Mouse (Mus musculus): ENCODE results near the gene Phldb1. TPM values are rescaled to one million over a fixed set of nuclear protein-coding genes. Genes with fewer than 3 reads are reported as not detected.
"Not testable (repeated sequence)": the region's sequence is repeated elsewhere in the genome, so short reads cannot be mapped to it uniquely, and the experiment has no call there.

The Phldb1 gene
- polyA plus RNA-seq, 1 experiment from 2014 or later = 37.8 TPM

GRCm38 (mm10) chr9:44640646-44641357 is 94.2 kb downstream of the Phldb1 start:
- H3K27ac ChIP-seq = no peak overlapping the region
- peak; percentile 11 for DNase-seq (ENCODE audit: extremely low spot score, low spot score)
- H3K27me3 ChIP-seq (ENCODE audit: poor library complexity, severe bottlenecking) = no peaks in the 10 kb centered on the region
- H3K9me3 ChIP-seq = no peaks in the 10 kb centered on the region; the same call in 1 of the 2 replicates
- H3K4me3 ChIP-seq = no peak overlapping the region
- H3K36me3 ChIP-seq (replicated peaks) = peaks cover 56% of the 10 kb centered on the region
- no peaks in the 10 kb centered on the region; the same call in 1 of the 2 replicates for H3K4me1 ChIP-seq
- WGBS = 92% methylated on average over 3 of the region's 3 CpGs

DNA sequence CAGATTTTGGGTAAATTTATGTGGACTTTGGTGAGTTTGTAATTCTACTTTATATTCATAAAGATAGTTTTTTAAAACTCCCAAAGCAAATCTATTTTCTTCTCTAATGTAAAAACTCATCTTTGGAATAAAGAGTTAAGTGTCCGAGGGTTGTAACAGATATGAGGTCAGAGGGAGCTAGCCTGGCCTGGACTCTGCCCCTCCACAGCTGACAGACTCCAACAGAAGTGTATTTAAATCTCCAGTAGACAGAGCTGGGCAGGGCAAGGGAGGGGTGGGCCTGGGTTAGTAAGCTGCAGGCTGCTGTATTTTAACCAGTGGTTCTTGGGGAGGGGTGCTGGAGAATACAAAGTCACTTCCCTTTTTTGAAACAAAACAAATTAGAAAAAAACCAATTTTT is 95.0 kb downstream of the Phldb1 start:
- H3K4me3 ChIP-seq; H3K27ac ChIP-seq; H3K27me3 ChIP-seq (ENCODE audit: poor library complexity, severe bottlenecking); H3K9me3 ChIP-seq; H3K4me1 ChIP-seq: not testable (repeated sequence)
- 90% methylated on average over 1 of the region's 1 CpGs for WGBS
- peaks cover 64% of the 10 kb centered on the region for H3K36me3 ChIP-seq (replicated peaks)
- DNase-seq (ENCODE audit: extremely low spot score, low spot score) = peak; percentile 7

GRCm38 (mm10) chr9:44638726-44639125 is 96.3 kb downstream of the Phldb1 start:
- DNase-seq (ENCODE audit: extremely low spot score, low spot score) = peak; percentile 13
- H3K27ac ChIP-seq; H3K4me1 ChIP-seq; H3K4me3 ChIP-seq; H3K27me3 ChIP-seq (ENCODE audit: poor library complexity, severe bottlenecking); H3K9me3 ChIP-seq: not testable (repeated sequence)
- peaks cover 77% of the 10 kb centered on the region for H3K36me3 ChIP-seq (replicated peaks)
- WGBS = 94% methylated on average over 9 of the region's 9 CpGs

DNA sequence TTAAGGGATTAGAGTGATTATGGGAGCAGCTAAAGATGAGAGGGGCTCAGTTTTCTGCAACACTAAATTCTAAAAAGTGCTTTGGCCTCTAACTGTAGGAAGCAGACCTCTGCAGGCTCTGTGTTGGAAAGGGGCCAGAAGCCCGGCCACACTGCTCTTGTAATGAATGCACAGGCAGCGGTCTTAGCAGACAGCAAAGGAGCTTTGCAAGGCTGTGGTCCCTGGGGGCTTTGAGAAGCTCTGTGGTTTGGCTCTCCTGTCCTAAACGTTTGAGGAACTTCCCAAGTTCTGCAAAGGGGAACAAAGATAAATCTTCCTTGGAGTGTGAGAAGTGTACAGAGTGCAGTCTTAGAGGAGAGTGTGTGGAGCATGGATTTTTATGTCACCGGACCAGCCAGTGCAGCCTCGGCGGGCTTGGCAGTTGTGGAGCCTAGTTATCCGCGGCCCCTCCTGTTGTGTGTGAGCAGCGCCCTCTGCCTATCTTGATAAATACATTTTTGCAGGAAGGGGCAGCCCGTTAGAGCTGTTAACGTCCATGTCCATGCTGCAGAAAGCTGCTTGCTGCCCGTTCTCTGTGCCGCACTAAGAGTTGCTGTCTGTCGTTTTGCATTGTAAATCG is 97.3 kb downstream of the Phldb1 start:
- peaks cover 87% of the 10 kb centered on the region for H3K36me3 ChIP-seq (replicated peaks)
- no peaks in the 10 kb centered on the region for H3K27me3 ChIP-seq (ENCODE audit: poor library complexity, severe bottlenecking)
- peak; percentile 14 for DNase-seq (ENCODE audit: extremely low spot score, low spot score)
- H3K4me1 ChIP-seq = no peaks in the 10 kb centered on the region
- no peak overlapping the region for H3K4me3 ChIP-seq
- no peaks in the 10 kb centered on the region; the same call in 1 of the 2 replicates for H3K9me3 ChIP-seq
- no peak overlapping the region for H3K27ac ChIP-seq
- WGBS = 95% methylated on average over 15 of the region's 15 CpGs

Other genes with a start within 250 kb of the Phldb1 start
- gene Cxcr5, start 173.3 kb downstream of the Phldb1 start, polyA plus RNA-seq (2016; fragmentation: Nextera tagmentation; extraction: Ambion mirVana) = 0.05 TPM in 1 of 2 replicates, not detected in the other
- 20.3 and 21.0 TPM in 2 replicates for gene Ddx6, start 130.3 kb downstream of the Phldb1 start, polyA plus RNA-seq (2016; fragmentation: Nextera tagmentation; extraction: Ambion mirVana)
- gene Treh, start 62.0 kb downstream of the Phldb1 start, polyA plus RNA-seq (2016; fragmentation: Nextera tagmentation; extraction: Ambion mirVana) = not detected in 2 replicates
- gene Arcn1, start 32.6 kb upstream of the Phldb1 start, polyA plus RNA-seq (2016; fragmentation: Nextera tagmentation; extraction: Ambion mirVana) = 159 and 168 TPM in 2 replicates
- gene Ift46, start 32.7 kb upstream of the Phldb1 start, polyA plus RNA-seq (2016; fragmentation: Nextera tagmentation; extraction: Ambion mirVana) = 110 TPM in 2 replicates
- 2.1 and 3.0 TPM in 2 replicates for gene Tmem25, start 64.1 kb upstream of the Phldb1 start, polyA plus RNA-seq (2016; fragmentation: Nextera tagmentation; extraction: Ambion mirVana)
- not detected in 2 replicates for gene Ttc36, start 67.9 kb upstream of the Phldb1 start, polyA plus RNA-seq (2016; fragmentation: Nextera tagmentation; extraction: Ambion mirVana)
- gene Kmt2a, start 146.1 kb upstream of the Phldb1 start, polyA plus RNA-seq (2016; fragmentation: Nextera tagmentation; extraction: Ambion mirVana) = 10.3 and 10.8 TPM in 2 replicates
- gene Atp5l, start 185.5 kb upstream of the Phldb1 start, polyA plus RNA-seq (2016; fragmentation: Nextera tagmentation; extraction: Ambion mirVana) = 509 and 532 TPM in 2 replicates
- gene Ube4a, start 230.4 kb upstream of the Phldb1 start, polyA plus RNA-seq (2016; fragmentation: Nextera tagmentation; extraction: Ambion mirVana) = 23.8 and 24.8 TPM in 2 replicates
- not detected in 2 replicates for gene Cd3g, start 245.2 kb upstream of the Phldb1 start, polyA plus RNA-seq (2016; fragmentation: Nextera tagmentation; extraction: Ambion mirVana)
- not detected in 2 replicates for gene Cd3d, start 246.6 kb upstream of the Phldb1 start, polyA plus RNA-seq (2016; fragmentation: Nextera tagmentation; extraction: Ambion mirVana)

All from forebrain, embryonic 10.5 days (tissue).